Mouse (Mus musculus): ENCODE results near the gene Cyld. TPM values are rescaled to one million over a fixed set of nuclear protein-coding genes. Genes with fewer than 3 reads are reported as not detected.
"Not testable (repeated sequence)": the region's sequence is repeated elsewhere in the genome, so short reads cannot be mapped to it uniquely, and the experiment has no call there.

The Cyld gene
- 18.1 and 19.8 TPM in 2 replicates for polyA plus RNA-seq (2015; fragmentation: Nextera tagmentation; extraction: Ambion mirVana)

- peak; percentile 99 for ATAC-seq (replicated peaks)
- no peaks in the 10 kb centered on the region for H3K36me3 ChIP-seq (replicated peaks)
- WGBS = under 1% methylated on average over 75 of the region's 80 CpGs
These were observed at the start of gene Cyld for GRCm38 (mm10) chr8:88696721-88697641. Cyld (plus strand) TSS chr8:88697028.

GRCm38 (mm10) chr8:88648322-88648721 lies 48.5 kb upstream of the Cyld start:
- no peak for ATAC-seq (replicated peaks)
- peaks cover 12% of the 10 kb centered on the region for H3K4me1 ChIP-seq
- H3K4me3 ChIP-seq = no peak overlapping the region
- no peak overlapping the region for H3K27ac ChIP-seq
- H3K9ac ChIP-seq = no peak overlapping the region
- no peak overlapping the region for H3K4me2 ChIP-seq
- no peaks in the 10 kb centered on the region; the same call in 1 of the 2 replicates for H3K27me3 ChIP-seq (replicated peaks)
- no peaks in the 10 kb centered on the region for H3K9me3 ChIP-seq
- no peaks in the 10 kb centered on the region for H3K36me3 ChIP-seq (replicated peaks)

More at GRCm38 (mm10) chr8:88696721-88697641, at the start of gene Cyld:
- peaks cover 14% of the 10 kb centered on the region for H3K4me1 ChIP-seq
- H3K4me2 ChIP-seq = peak within 1 kb of the TSS; percentile 73
- peak within 1 kb of the TSS; percentile 78 for H3K9ac ChIP-seq
- H3K4me3 ChIP-seq = peak within 1 kb of the TSS; percentile 92
- peak within 1 kb of the TSS; percentile 90 for H3K27ac ChIP-seq
- H3K9me3 ChIP-seq = no peaks in the 10 kb centered on the region
- H3K27me3 ChIP-seq (replicated peaks) = 0 out of 2 replicates have a peak, but pooled peaks cover 6% of the 10 kb centered on the region

- 81% methylated on average over 6 of the region's 6 CpGs for WGBS
- ATAC-seq (replicated peaks) = no peak
These were observed 46.7 kb upstream of the Cyld start for GRCm38 (mm10) chr8:88650016-88650708.

GRCm38 (mm10) chr8:88651122-88651521 lies 45.7 kb upstream of the Cyld start:
- H3K9ac ChIP-seq; H3K36me3 ChIP-seq (replicated peaks); ATAC-seq (replicated peaks); H3K27ac ChIP-seq; H3K27me3 ChIP-seq (replicated peaks); H3K4me2 ChIP-seq; H3K4me3 ChIP-seq; H3K9me3 ChIP-seq: not testable (repeated sequence)
- peaks cover 12% of the 10 kb centered on the region for H3K4me1 ChIP-seq
- WGBS = 71% methylated on average over 4 of the region's 4 CpGs

More at GRCm38 (mm10) chr8:88650016-88650708, 46.7 kb upstream of the Cyld start:
- H3K27ac ChIP-seq = no peak overlapping the region
- H3K4me2 ChIP-seq = no peak overlapping the region
- no peak overlapping the region for H3K4me3 ChIP-seq
- H3K9ac ChIP-seq = no peak overlapping the region
- H3K27me3 ChIP-seq (replicated peaks) = no peaks in the 10 kb centered on the region; the same call in 1 of the 2 replicates
- H3K4me1 ChIP-seq = peaks cover 12% of the 10 kb centered on the region
- no peaks in the 10 kb centered on the region for H3K9me3 ChIP-seq
- H3K36me3 ChIP-seq (replicated peaks) = no peaks in the 10 kb centered on the region

GRCm38 (mm10) chr8:88655334-88655733 lies 41.5 kb upstream of the Cyld start:
- no peaks in the 10 kb centered on the region for H3K9me3 ChIP-seq
- no peaks in the 10 kb centered on the region for H3K36me3 ChIP-seq (replicated peaks)
- H3K9ac ChIP-seq = no peak overlapping the region
- H3K4me2 ChIP-seq = no peak overlapping the region
- no peaks in the 10 kb centered on the region for H3K27me3 ChIP-seq (replicated peaks)
- no peaks in the 10 kb centered on the region for H3K4me1 ChIP-seq
- no peak for ATAC-seq (replicated peaks)
- no peak overlapping the region for H3K27ac ChIP-seq
- no peak overlapping the region for H3K4me3 ChIP-seq

- Histone ChIP-seq H3K9me3 (no peaks in the 10 kb centered on the region), H3K4me1 (no peaks in the 10 kb centered on the region), H3K27me3 (replicated peaks) (no peaks in the 10 kb centered on the region), H3K4me2 (no peak overlapping the region), H3K9ac (no peak overlapping the region), H3K27ac (no peak overlapping the region), H3K4me3 (no peak overlapping the region), H3K36me3 (replicated peaks) (no peaks in the 10 kb centered on the region)
- ATAC-seq (replicated peaks) = no peak
- 69% methylated on average over 3 of the region's 3 CpGs for WGBS
These were observed 37.0 kb upstream of the Cyld start for GRCm38 (mm10) chr8:88659873-88660272.

GRCm38 (mm10) chr8:88662401-88662821 lies 34.4 kb upstream of the Cyld start:
- Histone ChIP-seq H3K9ac (no peak overlapping the region), H3K4me1 (no peaks in the 10 kb centered on the region), H3K9me3 (no peaks in the 10 kb centered on the region), H3K27me3 (replicated peaks) (no peaks in the 10 kb centered on the region), H3K27ac (no peak overlapping the region), H3K4me3 (no peak overlapping the region), H3K4me2 (no peak overlapping the region), H3K36me3 (replicated peaks) (no peaks in the 10 kb centered on the region)
- WGBS = 79% methylated on average over 6 of the region's 6 CpGs
- no peak for ATAC-seq (replicated peaks)

GRCm38 (mm10) chr8:88664121-88664520 lies 32.7 kb upstream of the Cyld start:
- Histone ChIP-seq H3K27ac (no peak overlapping the region), H3K4me1 (peaks cover 15% of the 10 kb centered on the region), H3K36me3 (replicated peaks) (no peaks in the 10 kb centered on the region), H3K4me2 (no peak overlapping the region), H3K9me3 (no peaks in the 10 kb centered on the region), H3K27me3 (replicated peaks) (no peaks in the 10 kb centered on the region), H3K4me3 (no peak overlapping the region), H3K9ac (no peak overlapping the region)
- 77% methylated on average over 16 of the region's 16 CpGs for WGBS
- no peak for ATAC-seq (replicated peaks)

- Histone ChIP-seq H3K4me2 (no peak overlapping the region), H3K27ac (no peak overlapping the region), H3K4me3 (no peak overlapping the region), H3K4me1 (peaks cover 23% of the 10 kb centered on the region), H3K36me3 (replicated peaks) (no peaks in the 10 kb centered on the region), H3K27me3 (replicated peaks) (no peaks in the 10 kb centered on the region), H3K9me3 (no peaks in the 10 kb centered on the region), H3K9ac (no peak overlapping the region)
- WGBS = 76% methylated on average over 19 of the region's 19 CpGs
- no peak for ATAC-seq (replicated peaks)
These were observed 31.9 kb upstream of the Cyld start for GRCm38 (mm10) chr8:88664947-88665346.

- no peak for ATAC-seq (replicated peaks)
- no peak overlapping the region for H3K4me2 ChIP-seq
- WGBS = 86% methylated on average over 1 of the region's 1 CpGs
- no peak overlapping the region for H3K9ac ChIP-seq
- H3K4me3 ChIP-seq = no peak overlapping the region
- H3K27ac ChIP-seq = no peak overlapping the region
- H3K27me3 ChIP-seq (replicated peaks) = no peaks in the 10 kb centered on the region
- H3K4me1 ChIP-seq = peaks cover 24% of the 10 kb centered on the region
- H3K36me3 ChIP-seq (replicated peaks) = no peaks in the 10 kb centered on the region
- H3K9me3 ChIP-seq = no peaks in the 10 kb centered on the region
These were observed 30.4 kb upstream of the Cyld start for GRCm38 (mm10) chr8:88666435-88666834.

GRCm38 (mm10) chr8:88668400-88669086 lies 28.3 kb upstream of the Cyld start:
- WGBS = 31% methylated on average over 13 of the region's 14 CpGs
- H3K4me3 ChIP-seq = no peak overlapping the region
- peaks cover 24% of the 10 kb centered on the region for H3K4me1 ChIP-seq
- no peaks in the 10 kb centered on the region for H3K9me3 ChIP-seq
- peak; percentile 91 for ATAC-seq (replicated peaks)
- H3K27me3 ChIP-seq (replicated peaks) = no peaks in the 10 kb centered on the region
- H3K9ac ChIP-seq = no peak overlapping the region
- H3K36me3 ChIP-seq (replicated peaks) = no peaks in the 10 kb centered on the region
- peak overlapping the region; percentile 5; the same call in 1 of the 2 replicates for H3K4me2 ChIP-seq
- peak overlapping the region; percentile 79 for H3K27ac ChIP-seq

GRCm38 (mm10) chr8:88670782-88671181 lies 26.0 kb upstream of the Cyld start:
- Histone ChIP-seq H3K36me3 (replicated peaks) (no peaks in the 10 kb centered on the region), H3K4me3 (no peak overlapping the region), H3K9me3 (no peaks in the 10 kb centered on the region), H3K27me3 (replicated peaks) (no peaks in the 10 kb centered on the region), H3K4me1 (peaks cover 24% of the 10 kb centered on the region), H3K4me2 (no peak overlapping the region), H3K9ac (no peak overlapping the region), H3K27ac (no peak overlapping the region)
- no peak for ATAC-seq (replicated peaks)
- 72% methylated on average over 6 of the region's 6 CpGs for WGBS

Data from midbrain, embryonic 15.5 days (tissue).